Mouse (Mus musculus) midbrain, postnatal 0 days (tissue): ENCODE results near the gene Grxcr1. TPM values are rescaled to one million over a fixed set of nuclear protein-coding genes. Genes with fewer than 3 reads are reported as not detected.

Experiments used
- ATAC-seq: fragments of 200-750 bp; cut with Nextera tagmentation; 2 replicates; pipeline ENCODE4 v1.8.0; 2017; ENCODE audit warnings: moderate number of reproducible peaks, mild to moderate bottlenecking, moderate TSS enrichment, moderate library complexity; ENCODE audit not compliant: low FRiP score
- DNase-seq: peaks from one replicate; pipeline ENCODE4 v3.0.0-alpha.2; 2015; ENCODE audit warnings: low spot score
- H3K27ac ChIP-seq: fragments of 300-500 bp; sonication (generic); 2 replicates; pipeline ENCODE4 v1.5.1; 2014; ENCODE audit warnings: low read depth, mild to moderate bottlenecking, low read length, mixed read lengths
- H3K27me3 ChIP-seq: fragments of 300-500 bp; sonication (generic); 2 replicates; pipeline ENCODE4 v1.6.1; 2014; ENCODE audit warnings: low read length, control low read depth, mixed read lengths; ENCODE audit not compliant: insufficient read depth
- H3K36me3 ChIP-seq: fragments of 300-500 bp; sonication (generic); 2 replicates; pipeline ENCODE4 v1.6.1; 2014; ENCODE audit warnings: low read length, control low read depth, mixed read lengths; ENCODE audit not compliant: insufficient read depth
- H3K4me1 ChIP-seq: fragments of 300-500 bp; sonication (generic); 2 replicates; pipeline ENCODE4 v1.6.1; 2014; ENCODE audit warnings: mild to moderate bottlenecking, control low read depth, antibody characterized with exemption, low read length, mixed read lengths; ENCODE audit not compliant: insufficient read depth
- H3K4me2 ChIP-seq: fragments of 300-500 bp; sonication (generic); 2 replicates; pipeline ENCODE4 v1.6.1; 2014; ENCODE audit warnings: low read depth, mild to moderate bottlenecking, low read length, mixed read lengths; ENCODE audit not compliant: poor library complexity, severe bottlenecking
- H3K4me3 ChIP-seq: fragments of 300-500 bp; sonication (generic); 2 replicates; pipeline ENCODE4 v1.5.1; 2014; ENCODE audit warnings: low read depth, mild to moderate bottlenecking, low read length, moderate library complexity
- H3K9ac ChIP-seq: fragments of 300-500 bp; sonication (generic); replicated peaks from 2 replicates; pipeline ENCODE4 v1.6.1; 2014; ENCODE audit warnings: mild to moderate bottlenecking, low read length, moderate library complexity, mixed read lengths; ENCODE audit not compliant: poor library complexity, severe bottlenecking
- H3K9me3 ChIP-seq: fragments of 300-500 bp; sonication (generic); 2 replicates; pipeline ENCODE4 v1.6.1; 2016; ENCODE audit warnings: low read length, control low read depth
- CTCF ChIP-seq: IDR thresholded peaks from 2 replicates; pipeline ENCODE4 v1.5.1; 2016; ENCODE audit warnings: antibody characterized with exemption, mild to moderate bottlenecking
- WGBS: fragments of 180-500 bp; shearing (Covaris S2); extraction: QIAGEN DNeasy Blood & Tissue Kit; methylation state at CpG from one replicate; pipeline ENCODE4 v1.1.7; 2014; 5-methylcytosine and 5-hydroxymethylcytosine counted together
- polyA plus RNA-seq: library from polyadenylated mRNA; unstranded; fragments of >200 nt; fragmentation: Nextera tagmentation; extraction: Ambion mirVana; gene quantifications from 2 replicates; pipeline ENCODE4 v1.2.1, GENCODE M21; 2015
- total RNA-seq: library from RNA; depleted of rRNA; stranded (reverse); fragments of >200 nt; gene quantifications from 2 replicates; pipeline ENCODE4 v1.2.3, GENCODE M21; 2014

The Grxcr1 gene
- total and polyA plus RNA-seq, 2 experiments from 2014 or later, result not detected

DNA sequence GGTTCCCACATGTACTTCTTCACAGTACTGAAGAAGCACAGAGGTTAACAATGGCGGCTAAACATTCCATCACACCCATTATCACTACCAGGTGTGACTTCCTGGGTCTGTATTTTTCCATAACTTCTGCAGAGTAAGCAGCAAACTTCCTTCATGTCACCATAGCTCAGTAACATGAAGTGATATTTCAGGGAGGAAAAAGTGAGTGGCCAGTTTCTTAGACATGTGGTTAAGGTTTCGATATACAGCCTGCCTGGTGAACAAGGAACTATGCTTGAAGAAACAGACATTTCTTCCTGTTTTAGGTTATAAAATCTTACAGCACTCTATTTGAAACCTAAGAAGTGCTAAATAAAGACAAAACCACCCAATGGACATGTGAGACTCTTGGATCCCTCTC, 1.7 kb downstream of the Grxcr1 start:
- Histone ChIP-seq H3K4me3 (no peak overlapping the region), H3K9me3 (no peaks in the 10 kb centered on the region), H3K4me1 (no peaks in the 10 kb centered on the region), H3K27ac (no peak overlapping the region), H3K9ac (no peak overlapping the region), H3K4me2 (no peak overlapping the region), H3K27me3 (no peaks in the 10 kb centered on the region), H3K36me3 (no peaks in the 10 kb centered on the region)
- no peak for DNase-seq
- no peak for ATAC-seq
- WGBS, result 92% methylated on average over 2 of the region's 2 CpGs
- no peak for TF ChIP-seq CTCF

DNA sequence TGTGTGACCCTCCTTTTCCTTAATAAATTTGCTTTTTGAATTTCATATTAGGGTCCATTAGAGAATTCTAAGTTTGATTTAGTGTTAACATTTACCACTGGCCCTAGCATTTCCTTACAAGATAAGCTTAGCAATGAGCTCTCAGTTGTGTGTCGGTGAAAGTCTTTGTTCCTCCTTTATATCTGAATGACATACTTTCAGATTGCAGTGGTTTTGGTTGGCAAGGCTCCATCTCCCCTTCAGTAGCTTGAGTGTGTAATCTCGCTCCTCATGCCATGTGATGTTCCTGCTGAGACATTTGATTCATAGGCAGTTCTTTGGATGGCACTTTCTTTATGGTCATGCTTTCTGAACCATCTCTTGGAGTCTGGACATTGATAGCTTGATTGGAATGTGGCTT, 7.4 kb downstream of the Grxcr1 start:
- Histone ChIP-seq H3K4me3 (no peak overlapping the region), H3K4me2 (no peak overlapping the region), H3K9me3 (no peaks in the 10 kb centered on the region), H3K4me1 (no peaks in the 10 kb centered on the region), H3K9ac (no peak overlapping the region), H3K36me3 (no peaks in the 10 kb centered on the region), H3K27ac (no peak overlapping the region), H3K27me3 (no peaks in the 10 kb centered on the region)
- whole genome bisulfite sequencing, result 66% methylated on average over 2 of the region's 2 CpGs
- ATAC-seq (no peak), DNase-seq (no peak)
- no peak for TF ChIP-seq CTCF

DNA sequence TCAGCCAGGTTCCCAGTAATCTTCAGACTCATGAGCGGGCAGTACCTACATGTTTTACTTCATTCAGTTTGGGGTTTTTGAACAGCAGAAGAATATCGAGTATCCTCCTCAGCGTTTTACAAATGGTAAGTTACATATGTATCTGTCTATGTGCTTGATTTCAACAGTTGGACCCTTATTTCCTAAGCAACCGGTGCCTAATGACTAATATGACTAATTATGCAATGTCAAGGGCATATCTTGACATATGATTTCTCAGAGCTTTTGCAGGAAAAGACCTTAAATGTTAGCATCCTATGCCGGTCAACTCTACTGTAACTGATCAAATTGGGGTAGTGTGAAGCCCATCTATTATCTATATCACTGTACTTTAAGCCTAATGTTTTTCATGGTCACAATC, 11.7 kb downstream of the Grxcr1 start:
- DNase-seq, result no peak
- Histone ChIP-seq H3K4me2 (no peak overlapping the region), H3K4me3 (no peak overlapping the region), H3K4me1 (no peaks in the 10 kb centered on the region), H3K27me3 (no peaks in the 10 kb centered on the region), H3K36me3 (no peaks in the 10 kb centered on the region), H3K9me3 (no peaks in the 10 kb centered on the region), H3K27ac (no peak overlapping the region), H3K9ac (no peak overlapping the region)
- whole genome bisulfite sequencing, result 97% methylated on average over 5 of the region's 5 CpGs
- TF ChIP-seq CTCF, result no peak
- no peak for ATAC-seq

DNA sequence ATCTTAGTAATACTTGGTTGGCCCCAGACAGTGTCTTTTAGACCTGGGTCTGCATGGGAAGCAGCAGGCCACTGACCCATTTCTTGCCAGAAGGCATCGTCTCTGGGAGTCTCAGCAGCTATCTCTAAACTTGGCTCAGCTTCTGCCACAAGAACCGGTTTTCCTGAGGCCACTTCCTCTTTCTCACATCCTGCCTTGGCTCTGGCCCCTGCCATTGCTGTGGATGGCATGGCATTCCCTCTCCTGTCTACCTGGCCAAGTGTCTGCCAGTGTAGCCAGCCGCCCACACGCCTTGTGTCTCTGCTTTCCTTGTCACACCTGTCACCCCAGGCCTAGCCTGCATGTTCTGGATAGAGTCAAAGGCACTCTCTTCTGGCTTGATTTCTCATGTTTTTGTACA, 17.1 kb downstream of the Grxcr1 start:
- DNase-seq, result no peak
- no peak for TF ChIP-seq CTCF
- Histone ChIP-seq H3K36me3 (no peaks in the 10 kb centered on the region), H3K4me2 (no peak overlapping the region), H3K9ac (no peak overlapping the region), H3K4me3 (no peak overlapping the region), H3K27ac (no peak overlapping the region), H3K9me3 (no peaks in the 10 kb centered on the region), H3K4me1 (no peaks in the 10 kb centered on the region), H3K27me3 (no peaks in the 10 kb centered on the region)
- WGBS, result 62% methylated on average over 4 of the region's 4 CpGs
- no peak for ATAC-seq

DNA sequence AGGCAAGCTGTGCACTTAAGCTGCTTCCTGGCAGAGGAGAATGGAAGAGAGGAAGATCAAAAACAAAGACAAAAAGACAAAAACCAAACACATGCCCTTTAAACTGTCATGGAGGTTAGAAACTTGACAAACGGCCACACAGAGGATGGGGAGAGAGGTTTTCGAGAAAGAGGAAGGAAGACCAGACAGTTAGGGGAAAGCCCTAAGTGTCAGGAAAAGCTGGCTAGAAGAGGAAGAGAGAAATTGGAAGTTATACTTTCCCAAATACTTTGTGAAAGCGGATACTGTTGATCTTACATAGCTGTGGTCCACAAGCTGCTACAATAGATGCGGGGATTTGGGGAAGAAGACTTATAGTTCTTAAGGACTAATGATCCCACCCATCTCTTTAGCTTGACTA, 17.9 kb downstream of the Grxcr1 start:
- TF ChIP-seq CTCF, result no peak
- H3K36me3 ChIP-seq, result no peaks in the 10 kb centered on the region
- no peaks in the 10 kb centered on the region for H3K27me3 ChIP-seq
- H3K27ac ChIP-seq, result no peak overlapping the region
- H3K4me1 ChIP-seq, result no peaks in the 10 kb centered on the region
- 53% methylated on average over 4 of the region's 4 CpGs for WGBS
- no peak overlapping the region for H3K4me3 ChIP-seq
- DNase-seq (no peak), ATAC-seq (no peak)
- H3K4me2 ChIP-seq, result no peak overlapping the region
- no peak overlapping the region for H3K9ac ChIP-seq
- H3K9me3 ChIP-seq, result no peaks in the 10 kb centered on the region

DNA sequence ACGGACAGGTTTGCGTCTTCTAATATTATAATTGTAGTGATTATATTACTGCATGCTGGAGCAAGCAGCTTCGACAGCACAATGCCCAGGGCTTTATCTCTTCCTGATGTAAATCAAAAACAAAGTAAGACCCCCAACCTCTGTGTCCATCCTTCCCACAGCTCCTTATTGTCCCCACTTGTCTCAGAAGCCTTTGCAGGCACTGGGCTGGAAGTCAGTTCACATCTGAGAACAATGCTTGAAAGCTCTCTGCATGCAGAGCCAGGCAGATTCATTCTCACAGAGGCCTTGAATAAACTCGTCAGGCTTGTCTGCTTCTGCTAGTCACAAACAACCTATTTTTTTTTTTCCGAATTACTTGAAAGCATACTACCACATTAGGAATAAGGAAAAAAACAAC, 19.5 kb downstream of the Grxcr1 start:
- Histone ChIP-seq H3K27ac (no peak overlapping the region), H3K9me3 (no peaks in the 10 kb centered on the region), H3K9ac (no peak overlapping the region), H3K4me2 (no peak overlapping the region), H3K4me1 (no peaks in the 10 kb centered on the region), H3K27me3 (no peaks in the 10 kb centered on the region), H3K4me3 (no peak overlapping the region), H3K36me3 (no peaks in the 10 kb centered on the region)
- peak; percentile 51 for DNase-seq
- no peak for ATAC-seq
- no peak for TF ChIP-seq CTCF
- 16% methylated on average over 5 of the region's 5 CpGs for WGBS
